Mouse (Mus musculus) hindbrain, embryonic 11.5 days (tissue): Measurements from ENCODE around the gene Lhx8. TPM values are rescaled to one million over a fixed set of nuclear protein-coding genes. Genes with fewer than 3 reads are reported as not detected.

Source experiments
- ATAC-seq: fragments of 200-750 bp; cut with Nextera tagmentation; 2 replicates; pipeline ENCODE4 v1.8.0; 2017; ENCODE audit warnings: mild to moderate bottlenecking, moderate TSS enrichment, moderate library complexity; ENCODE audit not compliant: low FRiP score
- DNase-seq: peaks from one replicate; pipeline ENCODE4 v3.0.0-alpha.2; 2015; ENCODE audit warnings: low spot score
- H3K27ac ChIP-seq: fragments of 300-500 bp; sonication (generic); 2 replicates; pipeline ENCODE4 v1.5.1; 2014; ENCODE audit warnings: mild to moderate bottlenecking, low read depth, low read length
- H3K27me3 ChIP-seq: fragments of 300-500 bp; sonication (generic); 2 replicates; pipeline ENCODE4 v1.6.1; 2014; ENCODE audit warnings: mild to moderate bottlenecking, low read length, moderate library complexity, mixed read lengths; ENCODE audit not compliant: control insufficient read depth, insufficient read depth
- H3K36me3 ChIP-seq: fragments of 300-500 bp; sonication (generic); 2 replicates; pipeline ENCODE4 v1.6.1; 2014; ENCODE audit warnings: mild to moderate bottlenecking, low read length, moderate library complexity, mixed read lengths; ENCODE audit not compliant: control insufficient read depth, insufficient read depth
- H3K4me1 ChIP-seq: fragments of 300-500 bp; sonication (generic); replicated peaks from 2 replicates; pipeline ENCODE4 v1.6.1; 2014; ENCODE audit warnings: low read length, mixed read lengths; ENCODE audit not compliant: control insufficient read depth, insufficient read depth
- H3K4me2 ChIP-seq: fragments of 300-500 bp; sonication (generic); replicated peaks from 2 replicates; pipeline ENCODE4 v1.6.1; 2014; ENCODE audit warnings: mild to moderate bottlenecking, low read depth, low read length
- H3K4me3 ChIP-seq: fragments of 300-500 bp; sonication (generic); 2 replicates; pipeline ENCODE4 v1.5.1; 2014; ENCODE audit warnings: low read depth, low read length
- H3K9ac ChIP-seq: fragments of 300-500 bp; sonication (generic); 2 replicates; pipeline ENCODE4 v1.6.1; 2014; ENCODE audit warnings: low read depth, low read length
- H3K9me3 ChIP-seq: fragments of 300-500 bp; sonication (generic); 2 replicates; pipeline ENCODE4 v1.6.1; 2016; ENCODE audit warnings: low read length; ENCODE audit not compliant: control insufficient read depth
- WGBS: fragments of 180-500 bp; shearing (Covaris S2); extraction: QIAGEN DNeasy Blood & Tissue Kit; methylation state at CpG from one replicate; pipeline ENCODE4 v1.1.7; 2014; 5-methylcytosine and 5-hydroxymethylcytosine counted together
- polyA plus RNA-seq: library from polyadenylated mRNA; unstranded; fragments of >200 nt; fragmentation: Nextera tagmentation; extraction: Ambion mirVana; gene quantifications from 2 replicates; pipeline ENCODE4 v1.2.1, GENCODE M21; 2014

Lhx8 gene
- polyA plus RNA-seq, 1 experiment from 2014 or later: 1.2 TPM

DNA sequence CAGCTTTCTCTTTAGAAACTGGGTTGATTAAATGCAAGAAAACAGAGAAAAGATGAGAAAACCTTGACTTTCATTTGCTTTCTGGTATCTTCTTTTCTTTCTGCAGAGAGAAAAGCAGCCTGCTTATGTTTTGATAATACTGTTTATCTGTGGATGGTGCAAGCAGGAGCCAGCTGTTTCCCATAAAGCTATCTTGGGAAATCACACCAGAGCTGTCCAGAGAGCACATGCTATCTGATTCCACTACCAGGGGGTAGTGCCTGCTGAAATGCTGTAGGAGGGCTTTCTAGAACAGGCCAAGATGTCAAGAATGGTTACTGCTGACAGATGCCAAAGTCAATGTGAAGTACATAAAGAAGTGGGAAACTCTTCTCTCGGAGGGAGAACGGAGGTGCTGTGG lies 43.2 kb downstream of the Lhx8 start:
- ATAC-seq (no peak), DNase-seq (no peak)
- WGBS: 73% methylated on average over 2 of the region's 2 CpGs
- no peak overlapping the region for H3K4me3 ChIP-seq
- no peaks in the 10 kb centered on the region for H3K4me1 ChIP-seq
- H3K4me2 ChIP-seq: no peak overlapping the region
- no peak overlapping the region for H3K27ac ChIP-seq
- H3K9me3 ChIP-seq: no peaks in the 10 kb centered on the region
- H3K36me3 ChIP-seq: no peaks in the 10 kb centered on the region
- no peaks in the 10 kb centered on the region for H3K27me3 ChIP-seq
- H3K9ac ChIP-seq: no peak overlapping the region

DNA sequence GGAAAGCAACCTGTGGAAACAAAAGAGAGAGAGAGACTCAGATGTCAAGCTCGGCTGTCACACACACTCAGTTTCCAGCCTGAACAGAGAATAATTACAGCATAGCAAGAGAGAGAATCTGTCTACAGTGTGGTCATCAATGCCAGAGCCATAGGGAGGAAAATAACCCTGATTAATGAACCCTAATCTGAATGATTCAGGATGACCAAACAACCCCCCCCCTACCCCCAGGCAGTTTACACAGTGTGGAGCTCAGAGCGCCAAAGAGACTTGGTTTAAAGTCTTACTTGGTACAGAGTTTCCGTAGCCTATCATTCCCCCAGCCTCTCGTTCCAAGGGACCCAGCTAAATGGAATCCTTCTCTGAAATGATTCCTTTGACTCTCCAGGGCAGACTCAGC lies 45.1 kb downstream of the Lhx8 start:
- ATAC-seq (no peak), DNase-seq (no peak)

DNA sequence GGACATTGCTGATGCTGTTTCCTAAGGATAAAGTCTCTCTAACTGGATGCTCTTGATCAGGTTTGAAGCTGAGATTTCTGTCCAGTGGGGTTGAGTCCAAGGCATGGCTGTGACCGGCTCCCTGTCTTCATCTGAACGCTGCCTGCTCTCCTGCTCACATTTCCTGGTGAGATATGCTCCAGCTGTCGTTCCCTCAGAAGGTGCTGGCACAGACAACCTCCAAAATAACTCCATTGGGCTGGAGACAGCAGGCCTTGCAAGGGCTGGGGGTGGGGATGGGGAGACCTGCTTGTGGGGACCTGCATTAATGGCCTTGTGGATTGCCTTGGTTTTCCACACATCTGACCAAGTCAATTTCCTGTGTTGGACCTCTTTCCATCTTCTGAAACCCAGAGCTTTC lies 46.2 kb downstream of the Lhx8 start:
- Histone ChIP-seq H3K27ac (no peak overlapping the region), H3K4me3 (no peak overlapping the region), H3K9ac (no peak overlapping the region), H3K36me3 (no peaks in the 10 kb centered on the region), H3K27me3 (no peaks in the 10 kb centered on the region), H3K4me1 (no peaks in the 10 kb centered on the region), H3K9me3 (no peaks in the 10 kb centered on the region), H3K4me2 (no peak overlapping the region)
- DNase-seq (no peak), ATAC-seq (no peak)
- WGBS: 75% methylated on average over 3 of the region's 3 CpGs

More for the DNA sequence above, 45.1 kb downstream of the Lhx8 start:
- Histone ChIP-seq H3K9ac (no peak overlapping the region), H3K4me1 (no peaks in the 10 kb centered on the region), H3K4me3 (no peak overlapping the region), H3K27ac (no peak overlapping the region), H3K27me3 (no peaks in the 10 kb centered on the region), H3K36me3 (no peaks in the 10 kb centered on the region), H3K9me3 (no peaks in the 10 kb centered on the region), H3K4me2 (no peak overlapping the region)
- 61% methylated on average over 4 of the region's 4 CpGs for WGBS

DNA sequence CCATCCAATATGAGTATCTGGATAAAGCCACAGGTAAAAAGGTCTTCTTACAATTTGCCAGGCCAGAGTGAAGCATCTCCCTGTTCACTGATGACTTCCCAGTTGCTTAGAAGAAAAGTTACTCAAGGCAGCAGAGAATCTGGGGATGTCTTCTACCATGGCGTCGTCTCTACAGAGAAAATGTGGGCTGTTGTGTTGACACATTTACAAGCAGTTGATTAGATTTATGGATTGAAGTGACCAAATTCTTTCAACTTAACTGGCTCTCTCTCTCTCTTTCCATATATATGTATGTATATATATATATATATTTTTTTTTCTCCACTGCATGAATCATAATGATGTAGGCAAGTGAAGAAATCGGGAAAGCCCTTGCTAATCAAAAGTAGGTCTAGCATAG lies 55.8 kb downstream of the Lhx8 start:
- no peak overlapping the region for H3K27ac ChIP-seq
- no peak overlapping the region for H3K4me2 ChIP-seq
- no peaks in the 10 kb centered on the region for H3K4me1 ChIP-seq
- no peak overlapping the region for H3K4me3 ChIP-seq
- no peak for DNase-seq
- 94% methylated on average over 3 of the region's 3 CpGs for WGBS
- H3K36me3 ChIP-seq: no peaks in the 10 kb centered on the region
- H3K9ac ChIP-seq: no peak overlapping the region
- ATAC-seq: no peak
- H3K27me3 ChIP-seq: no peaks in the 10 kb centered on the region
- no peaks in the 10 kb centered on the region for H3K9me3 ChIP-seq

DNA sequence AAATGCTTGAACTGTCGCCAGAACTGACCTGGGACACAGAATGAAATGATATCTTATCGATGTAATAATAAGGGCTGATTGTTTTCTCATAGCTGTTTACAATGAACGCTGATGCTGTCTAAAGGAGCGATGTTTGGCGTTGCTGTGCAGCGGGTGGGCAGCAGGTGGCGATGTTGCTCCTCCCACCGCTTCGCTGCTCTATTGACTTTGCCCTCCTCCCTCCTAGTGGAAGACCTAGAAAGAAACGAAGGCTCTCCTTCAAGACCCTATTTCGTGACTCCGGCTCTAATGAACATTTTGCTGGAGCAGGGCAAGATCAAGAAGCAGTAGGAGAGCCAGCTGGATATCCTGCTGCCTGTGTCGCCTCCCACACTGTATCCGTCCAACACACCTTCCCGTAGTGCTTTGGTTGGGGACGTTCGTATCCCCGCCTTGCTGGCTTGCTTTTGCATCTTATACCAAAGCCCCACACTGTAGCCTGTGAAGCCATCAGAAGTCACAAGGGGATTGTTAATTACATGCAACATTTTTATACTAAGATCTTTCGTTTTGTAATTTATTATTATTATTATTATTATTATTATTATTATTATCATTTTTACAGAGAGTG lies 60.6 kb downstream of the Lhx8 start:
- Histone ChIP-seq H3K27me3 (no peaks in the 10 kb centered on the region), H3K4me2 (peak overlapping the region; percentile 47), H3K9me3 (no peaks in the 10 kb centered on the region), H3K4me3 (0 out of 2 replicates have a peak overlapping the region, but pooled peaks have one; percentile 14), H3K27ac (no peak overlapping the region), H3K4me1 (no peaks in the 10 kb centered on the region), H3K36me3 (no peaks in the 10 kb centered on the region), H3K9ac (no peak overlapping the region)
- 17% methylated on average over 19 of the region's 19 CpGs for WGBS
- peak; percentile 81 for ATAC-seq
- peak; percentile 91 for DNase-seq

DNA sequence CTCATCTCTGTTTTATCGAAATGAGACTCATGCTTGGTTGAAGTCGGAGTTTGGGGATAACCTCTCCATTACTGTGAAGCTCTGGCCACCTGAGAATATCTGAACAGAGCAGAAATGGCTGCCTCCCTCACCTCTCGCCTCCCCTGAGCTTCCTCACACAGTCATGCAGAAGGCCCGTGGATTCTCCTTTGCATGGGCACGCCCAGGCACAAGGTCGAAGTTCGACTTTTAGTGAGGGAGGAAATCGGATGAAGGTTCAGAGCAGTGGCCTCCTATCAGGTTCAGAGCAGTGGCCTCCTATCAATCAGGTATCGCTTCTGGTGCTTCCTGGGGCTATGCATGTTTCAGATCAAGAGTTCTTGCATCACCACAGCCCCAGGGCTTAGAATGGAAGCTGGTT lies 62.1 kb downstream of the Lhx8 start:
- H3K9ac ChIP-seq: no peak overlapping the region
- DNase-seq: no peak
- H3K4me2 ChIP-seq: no peak overlapping the region
- no peaks in the 10 kb centered on the region for H3K4me1 ChIP-seq
- H3K4me3 ChIP-seq: no peak overlapping the region
- H3K9me3 ChIP-seq: no peaks in the 10 kb centered on the region
- ATAC-seq: no peak
- H3K27me3 ChIP-seq: no peaks in the 10 kb centered on the region
- WGBS: 76% methylated on average over 9 of the region's 9 CpGs
- no peak overlapping the region for H3K27ac ChIP-seq
- H3K36me3 ChIP-seq: no peaks in the 10 kb centered on the region

DNA sequence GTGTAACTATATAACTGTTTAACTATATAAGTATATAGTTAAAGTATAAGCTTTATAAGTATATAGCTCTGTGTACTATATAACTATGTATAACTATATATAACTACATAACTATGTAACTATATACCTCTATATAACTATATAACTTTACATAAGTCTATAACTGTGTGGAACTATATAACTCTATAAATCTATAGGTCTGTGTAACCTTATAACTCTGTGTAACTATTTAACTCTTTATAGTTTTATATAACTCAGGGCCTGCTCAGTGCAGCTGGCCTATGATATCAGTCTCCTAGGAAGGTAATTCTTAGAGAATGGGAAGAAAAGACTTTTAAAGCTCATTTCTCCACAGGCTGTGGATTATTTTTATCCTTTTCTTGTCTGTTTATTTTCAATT lies 73.1 kb downstream of the Lhx8 start:
- no peak for DNase-seq
- H3K4me3 ChIP-seq: no peak overlapping the region
- H3K4me2 ChIP-seq: no peak overlapping the region
- H3K4me1 ChIP-seq: no peaks in the 10 kb centered on the region
- no peak overlapping the region for H3K9ac ChIP-seq
- no peaks in the 10 kb centered on the region for H3K36me3 ChIP-seq
- no peak for ATAC-seq
- H3K27me3 ChIP-seq: no peaks in the 10 kb centered on the region
- H3K27ac ChIP-seq: no peak overlapping the region
- no peaks in the 10 kb centered on the region for H3K9me3 ChIP-seq
